Mouse (Mus musculus) CH12.LX (cell line): ENCODE measurements around the gene Olfr543.

Experiments
- CTCF ChIP-seq, 2 experiments: IDR thresholded peaks in 1 of 2; conservative IDR thresholded peaks in 1 of 2; 2 replicates each; pipeline ENCODE4 v1.5.1; 2011 to 2012; ENCODE audit warnings: low read depth in 2 of 2, low read length in 2 of 2, improper control_type of control experiment in 1 of 2, inconsistent platforms in 1 of 2, mild to moderate bottlenecking in 1 of 2, moderate library complexity in 1 of 2
- MAX ChIP-seq: IDR thresholded peaks from 2 replicates; pipeline ENCODE4 v1.6.1; 2011; ENCODE audit warnings: low read length, improper control_type of control experiment
- POLR2A ChIP-seq: IDR thresholded peaks from 2 replicates; pipeline ENCODE4 v1.6.1; 2011; ENCODE audit warnings: low read depth, mild to moderate bottlenecking, improper control_type of control experiment, low read length

- TF ChIP-seq CTCF (conservative IDR thresholded peaks at IDR 0.05 in 1 of 2, IDR thresholded peaks at IDR 0.05 in 1 of 2; ENCODE audit: low read depth in 2 of 2, low read length in 2 of 2), result no peak
- TF ChIP-seq POLR2A, result no peak
- TF ChIP-seq MAX, result no peak
Observed at GRCm38 (mm10) chr7:102481579-102481978, at the start of gene Olfr543.
